Mouse (Mus musculus) retina, postnatal 7 days (tissue): ENCODE results near the gene Siglec1.
"Not testable (repeated sequence)": the region's sequence is repeated elsewhere in the genome, so short reads cannot be mapped to it uniquely, and the experiment has no call there.

ENCODE experiments used
- DNase-seq: peaks from one replicate; pipeline ENCODE4 v3.0.0-alpha.2; 2012; ENCODE audit warnings: low read depth, low spot score

Gene Siglec1

GRCm38 (mm10) chr2:131086667-131087390 lies at the start of gene Siglec1:
TSS of gene Siglec1 (minus strand) at chr2:131086765.
- DNase-seq = no peak

DNA sequence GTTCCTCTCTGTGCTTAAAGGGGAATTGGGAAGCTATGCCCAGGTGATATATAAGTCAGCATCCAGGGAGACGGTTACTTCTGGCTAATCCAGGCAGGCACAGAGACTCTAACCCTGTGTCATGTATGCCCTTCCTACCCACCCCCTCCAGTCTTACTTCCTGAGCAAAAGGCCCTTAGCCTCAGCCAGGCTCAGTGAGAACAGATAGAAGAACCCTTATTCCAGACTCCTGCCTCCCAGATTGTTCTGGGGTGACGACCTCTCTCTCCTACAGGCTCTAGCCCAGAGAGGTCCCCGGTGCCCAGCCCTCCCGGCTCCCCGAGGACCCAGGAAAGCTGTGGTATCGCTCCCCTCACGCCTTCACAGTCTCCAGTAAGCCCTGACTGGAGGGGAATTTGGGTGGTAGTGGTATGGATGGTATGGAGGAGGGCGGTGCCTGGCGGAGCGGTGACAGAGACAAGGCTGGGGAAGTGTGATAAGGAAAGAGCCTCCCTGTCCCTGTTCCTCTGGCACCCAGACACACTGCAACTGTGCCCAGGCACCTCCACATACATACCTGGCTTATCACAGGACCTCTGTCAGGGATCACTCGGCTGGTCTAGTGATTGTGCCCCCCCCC lies 49.1 kb upstream of the Siglec1 start:
- DNase-seq = no peak

DNA sequence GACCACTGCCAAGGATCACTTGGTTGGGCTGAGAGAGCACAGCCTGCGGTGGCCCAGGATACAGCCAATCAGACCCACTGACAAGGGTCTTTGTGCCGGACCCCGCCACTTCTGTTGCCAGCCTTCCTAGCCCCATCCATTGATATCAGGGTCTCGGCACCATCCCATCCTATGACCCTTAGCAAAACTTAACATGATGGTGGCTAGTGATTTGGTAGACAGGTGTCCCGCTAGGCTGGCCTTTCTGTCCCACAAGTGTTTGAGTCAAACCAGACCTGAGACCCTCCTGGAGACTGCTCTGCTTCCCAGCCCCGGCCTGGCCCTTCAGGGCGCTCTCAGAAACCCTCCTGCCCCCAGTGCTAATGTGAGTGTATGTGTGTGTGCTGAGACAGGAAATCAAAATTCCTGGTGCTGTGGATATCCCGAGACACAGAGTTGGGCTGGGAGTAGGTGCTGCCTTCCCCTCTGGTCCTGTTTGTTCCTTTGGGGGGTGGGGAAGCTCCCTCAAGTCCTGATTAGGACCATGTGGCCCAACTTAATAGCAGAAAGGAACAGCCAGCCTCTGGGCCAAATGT lies 48.3 kb upstream of the Siglec1 start:
- DNase-seq = no peak

DNA sequence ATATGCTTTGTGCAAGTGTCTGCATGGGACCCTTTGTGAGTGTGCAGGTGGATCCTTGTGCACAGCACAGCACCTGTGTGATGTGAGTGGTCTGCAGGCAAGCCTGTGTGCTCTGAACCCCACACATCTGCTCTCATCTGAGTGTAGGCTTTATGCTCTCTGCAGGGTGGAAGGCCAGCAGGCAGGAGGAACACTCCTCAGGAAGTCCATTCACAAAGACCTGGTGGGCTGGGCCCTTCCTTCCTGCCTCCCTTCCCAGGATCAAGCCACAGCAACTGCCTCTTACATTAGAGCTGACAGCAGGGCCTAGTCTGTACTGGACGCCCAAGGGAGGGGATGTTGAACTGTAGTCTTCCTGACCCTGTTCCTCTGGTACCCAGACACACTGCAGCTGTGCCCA lies 47.8 kb upstream of the Siglec1 start:
- DNase-seq = no peak

DNA sequence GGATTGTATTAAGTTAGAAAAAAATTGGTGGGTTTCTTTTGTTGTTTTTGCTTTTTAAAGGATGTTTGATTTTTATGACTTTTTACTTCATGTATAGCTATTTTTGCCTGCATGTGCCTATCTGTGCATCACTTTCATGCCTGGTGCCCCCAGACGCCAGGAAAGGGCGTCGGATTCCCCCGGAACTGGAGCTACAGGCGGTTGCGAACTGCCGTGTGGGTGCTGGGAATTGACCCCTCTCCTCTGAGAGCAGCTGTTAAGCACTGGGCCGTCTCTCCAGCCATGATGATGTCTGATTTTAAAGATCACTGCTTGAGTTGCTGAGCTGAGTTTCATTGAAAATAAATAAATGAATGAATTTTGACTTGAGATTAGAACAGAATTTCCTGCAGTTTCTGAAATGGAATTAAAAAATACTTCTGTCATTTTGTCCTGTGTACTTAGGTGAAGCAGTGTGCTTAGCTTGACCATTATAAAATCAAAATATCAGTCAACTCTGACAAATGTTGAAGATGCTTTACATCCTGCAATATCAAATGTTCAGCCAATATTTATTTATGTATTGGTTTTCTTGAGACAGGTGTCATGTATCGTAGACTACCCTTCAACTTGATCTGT lies 46.5 kb upstream of the Siglec1 start, which contains the start of gene Gm11037:
Gm11037 (plus strand) TSS at position 568 of the 618 bp plus-strand sequence.
- no peak for DNase-seq

GRCm38 (mm10) chr2:131132111-131132888 lies 45.7 kb upstream of the Siglec1 start:
- DNase-seq = no peak

GRCm38 (mm10) chr2:131130849-131131248 lies 44.3 kb upstream of the Siglec1 start:
- DNase-seq = no peak

GRCm38 (mm10) chr2:131129836-131130235 lies 43.3 kb upstream of the Siglec1 start:
- no peak for DNase-seq

GRCm38 (mm10) chr2:131128636-131129157 lies 42.1 kb upstream of the Siglec1 start:
- DNase-seq = no peak

GRCm38 (mm10) chr2:131128211-131128610 lies 41.6 kb upstream of the Siglec1 start:
- DNase-seq = no peak

- DNase-seq = peak; percentile 11
These were observed 40.7 kb upstream of the Siglec1 start, which contains the start of gene Hspa12b for GRCm38 (mm10) chr2:131127161-131127730. TSS of gene Hspa12b (plus strand) at chr2:131127280.

- no peak for DNase-seq
These were observed 39.6 kb upstream of the Siglec1 start for GRCm38 (mm10) chr2:131125964-131126815.

DNA sequence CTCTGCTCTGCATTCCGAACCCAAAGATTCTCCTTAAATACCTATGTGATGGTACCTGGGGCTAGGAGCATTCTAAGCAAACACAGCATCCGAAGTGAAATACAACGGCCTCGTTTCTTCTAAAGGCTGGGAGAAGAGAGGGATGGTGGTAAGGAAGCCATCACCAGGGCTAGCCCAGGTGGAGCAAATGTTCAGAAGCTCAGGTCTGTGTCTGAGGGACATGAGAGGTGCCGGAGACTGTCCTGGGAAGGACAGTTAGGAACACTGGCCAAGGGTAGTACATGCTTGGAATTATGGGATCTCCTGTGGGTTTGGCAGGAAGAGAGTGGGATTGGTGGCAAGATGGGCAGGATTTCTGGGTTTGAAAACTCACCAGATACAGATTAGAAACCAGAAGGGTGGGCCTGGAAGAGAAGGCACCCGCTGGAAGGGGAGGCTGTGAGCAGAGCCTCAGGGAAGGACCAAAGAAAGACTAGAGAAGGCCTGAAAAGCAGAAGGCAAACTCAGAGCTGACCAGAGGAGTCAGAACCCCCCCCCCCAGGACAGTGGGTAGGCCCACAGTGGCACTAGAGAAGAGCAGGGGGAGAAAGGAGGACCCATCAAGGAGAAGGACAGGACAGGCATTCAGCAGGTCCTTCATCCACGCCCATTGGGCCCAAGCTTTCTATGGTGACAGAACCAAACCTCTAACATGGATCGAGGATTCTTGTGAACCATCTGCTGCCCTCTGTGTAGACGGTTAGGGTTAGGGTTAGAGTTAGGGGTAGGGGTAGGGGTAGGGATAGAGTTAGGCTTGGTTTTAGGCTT lies 38.8 kb upstream of the Siglec1 start:
- DNase-seq = no peak

- DNase-seq = no peak
These were observed 37.6 kb upstream of the Siglec1 start for GRCm38 (mm10) chr2:131124166-131124565.

- no peak for DNase-seq
These were observed 32.5 kb upstream of the Siglec1 start for GRCm38 (mm10) chr2:131118968-131119574.

GRCm38 (mm10) chr2:131105989-131106388 lies 19.4 kb upstream of the Siglec1 start:
- DNase-seq = no peak

GRCm38 (mm10) chr2:131105061-131105460 lies 18.5 kb upstream of the Siglec1 start:
- DNase-seq = not testable (repeated sequence)

DNA sequence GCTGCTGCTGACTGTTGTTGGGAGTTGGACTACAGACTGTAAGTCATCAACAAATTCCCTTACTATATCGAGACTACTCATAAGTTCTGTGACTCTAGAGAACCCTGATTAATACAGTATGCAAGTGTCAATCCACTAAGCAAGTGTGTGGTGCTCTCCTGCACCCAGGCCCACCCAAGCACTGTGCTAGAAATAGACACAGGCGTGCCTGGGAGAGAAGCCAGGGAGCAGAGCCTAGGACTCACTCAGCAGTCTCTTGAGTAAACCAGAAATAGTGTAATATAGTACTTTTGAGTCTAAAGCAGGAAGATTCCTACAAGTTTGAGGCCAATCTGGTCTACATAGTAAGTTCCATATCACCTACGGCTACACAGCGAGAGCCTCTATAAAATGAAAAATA lies 17.5 kb upstream of the Siglec1 start:
- DNase-seq = no peak

- no peak for DNase-seq
These were observed 15.0 kb upstream of the Siglec1 start for GRCm38 (mm10) chr2:131101530-131101929.
